Mouse (Mus musculus) stomach, postnatal 0 days (tissue): ENCODE results near the gene Fancm.

ENCODE experiments used
- CTCF ChIP-seq: IDR thresholded peaks from 2 replicates; pipeline ENCODE4 v1.5.1; 2016; ENCODE audit warnings: antibody characterized with exemption, low read depth, mild to moderate bottlenecking, moderate library complexity
- EP300 ChIP-seq: optimal IDR thresholded peaks from 2 replicates; pipeline ENCODE3; 2016; ENCODE audit warnings: antibody characterized with exemption

GRCm38 (mm10) chr12:65061082-65061481, 14.3 kb upstream of the Fancm start:
- TF ChIP-seq CTCF (no peak), EP300 (no peak)
